Comparison of ENCODE assay signal across 8 mouse cellular contexts in genomic region chr2:85047596-85048167, GRCm38 (mm10). TPM values are rescaled to one million over a fixed set of nuclear protein-coding genes. Genes with fewer than 3 reads are reported as not detected.
DNase-seq lines count a peak whose midpoint lies in the region; ATAC-seq lines count a peak whose summit lies in the region.

TSS of gene Tnks1bp1 (plus strand) at chr2:85048022.

- no peaks in the 10 kb centered on the region for H3K27me3 ChIP-seq in lung, embryonic 16.5 days (ENCODE audit: control insufficient read depth, insufficient read depth, low read depth, low read length)

- DNase-seq in MEL-GATA-1-ER (ENCODE audit: extremely low read depth, low read depth): peak; percentile 92
- peak; percentile 96 for DNase-seq in cerebellum, adult 8-10 months
- peak; percentile 91 for DNase-seq in forelimb bud, embryonic 11.5 days (ENCODE audit: low read depth, low spot score)
- DNase-seq in layer of hippocampus, adult 9-10 months (ENCODE audit: low spot score): peak; percentile 96
- peak; percentile 92 for DNase-seq in ovary, postnatal 10 days (ENCODE audit: low spot score)
- DNase-seq in thymus, postnatal 10 days (ENCODE audit: low spot score in 2 of 2): peak; percentile 91 to 92

- no peaks in the 10 kb centered on the region for H3K9me3 ChIP-seq in lung, embryonic 16.5 days (ENCODE audit: control insufficient read depth, low read length)

- H3K27ac ChIP-seq in lung, embryonic 16.5 days (ENCODE audit: low read length): peak within 1 kb of the TSS; percentile 97

- H3K9ac ChIP-seq in lung, embryonic 16.5 days (ENCODE audit: low read length): peak within 1 kb of the TSS; percentile 80

- peaks cover 46% of the 10 kb centered on the region for H3K4me1 ChIP-seq in lung, embryonic 16.5 days (replicated peaks; ENCODE audit: control insufficient read depth, insufficient read depth, low read length)

- H3K4me2 ChIP-seq in lung, embryonic 16.5 days (ENCODE audit: low read depth, low read length): peak within 1 kb of the TSS; percentile 78

- under 1% methylated on average over 42 of the region's 42 CpGs for WGBS in lung, embryonic 16.5 days

- peak within 1 kb of the TSS; percentile 72 for H3K4me3 ChIP-seq in lung, embryonic 16.5 days (ENCODE audit: low read length)

- ATAC-seq in hematopoietic stem cell, adult 5-6 weeks (replicated peaks in 1 of 2; ENCODE audit: insufficient read depth in 1 of 2, low FRiP score in 2 of 2, low TSS enrichment in 1 of 2, low read depth in 1 of 2, poor library complexity in 2 of 2, severe bottlenecking in 2 of 2): peak; percentile 88 to 90
- ATAC-seq in lung, embryonic 16.5 days (ENCODE audit: low read depth): peak; percentile 84

- peaks cover 32% of the 10 kb centered on the region for H3K36me3 ChIP-seq in lung, embryonic 16.5 days (ENCODE audit: control insufficient read depth, insufficient read depth, low read length)

RNA-seq across cellular contexts. Expression of gene Tnks1bp1, which starts in this region (rescaled TPM):
- total RNA-seq in hematopoietic stem cell, adult 5-6 weeks (2017): 9.9 and 15.9 TPM in 2 replicates
- polyA plus RNA-seq in lung, embryonic 16.5 days (2015; fragmentation: Nextera tagmentation; extraction: Ambion mirVana): 56.5 and 65.8 TPM in 2 replicates

Comparison
In these comparisons a context has a peak if more than half of its experiments do, and no peak if none do; other contexts are left out.
1. Peak in every context shown above with its lines: DNase-seq, ATAC-seq, H3K4me3 ChIP-seq and H3K27ac ChIP-seq.